15 mouse cellular contexts compared by ENCODE assay signal in the genomic region with DNA sequence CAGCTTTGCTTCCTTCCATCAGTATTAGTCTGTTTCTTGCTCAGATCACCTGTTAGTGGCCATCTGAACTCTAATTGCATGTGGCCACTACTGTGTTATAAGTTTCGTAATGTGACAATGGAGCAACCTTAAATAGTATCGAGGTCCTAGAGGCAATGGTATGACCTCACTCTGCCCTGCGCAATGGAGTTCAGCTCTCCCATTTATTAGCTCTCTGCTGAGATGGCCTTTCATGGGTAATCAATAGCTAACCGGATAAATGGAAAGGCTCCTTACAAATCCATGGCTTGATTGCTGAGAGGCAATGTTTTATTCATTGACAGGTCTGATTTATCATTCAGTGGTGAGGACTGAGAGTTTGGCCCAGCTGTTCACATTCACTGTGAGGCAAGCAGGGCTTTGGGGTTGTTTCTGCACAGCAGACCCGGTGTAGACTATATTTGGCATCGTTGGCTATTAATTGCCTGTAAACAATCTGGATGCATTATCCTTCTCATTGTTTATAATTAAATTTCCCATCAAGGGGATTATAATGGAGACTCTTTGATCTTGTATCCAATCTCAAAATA.
"Had no signal": no experiment of that assay in that cellular context is flagged by ENCODE, and none has a peak within 500 bp of the region (broad histone marks: within the 10 kb centered on the region; RNA-seq: fewer than 3 reads in every experiment).

No protein-coding gene starts in this region.

- H3K9me3 ChIP-seq: kidney, embryonic 15.5 days; limb, embryonic 10.5 days; liver, embryonic 15.5 days; midbrain, embryonic 12.5 days had no signal

- H3K27ac ChIP-seq: kidney, embryonic 15.5 days; left cerebral cortex, adult 2 months; limb, embryonic 10.5 days; liver, embryonic 15.5 days; midbrain, embryonic 12.5 days had no signal

- H3K4me1 ChIP-seq: kidney, embryonic 15.5 days; limb, embryonic 10.5 days; liver, embryonic 15.5 days; midbrain, embryonic 12.5 days had no signal

- H3K4me2 ChIP-seq: kidney, embryonic 15.5 days; liver, embryonic 11.5 days; liver, embryonic 15.5 days; lung, embryonic 14.5 days; midbrain, embryonic 12.5 days had no signal

- DNase-seq: kidney, postnatal 14 days; lung, embryonic 14.5 days; lung, postnatal 10 days; lung, postnatal 4 days; retina, postnatal 1 day; right cerebral cortex, postnatal 4 days; spleen, adult 18-20 months; thymus, adult 18-20 months; thymus, postnatal 14 days had no signal

- H3K4me3 ChIP-seq: kidney, embryonic 15.5 days; left cerebral cortex, adult 2 months; limb, embryonic 10.5 days; liver, embryonic 15.5 days; midbrain, embryonic 12.5 days had no signal

- H3K27me3 ChIP-seq: kidney, embryonic 15.5 days; liver, embryonic 15.5 days; midbrain, embryonic 12.5 days had no signal

- H3K9ac ChIP-seq: kidney, embryonic 15.5 days; liver, embryonic 15.5 days; lung, embryonic 14.5 days; midbrain, embryonic 12.5 days had no signal

- H3K36me3 ChIP-seq: kidney, embryonic 15.5 days; limb, embryonic 10.5 days; liver, embryonic 15.5 days; midbrain, embryonic 12.5 days had no signal
